Mouse (Mus musculus) common myeloid progenitor, adult 5-6 weeks (primary cell): ENCODE data around the gene Bmpr1b. TPM values are rescaled to one million over a fixed set of nuclear protein-coding genes. Genes with fewer than 3 reads are reported as not detected.
A peak's percentile ranks its signal among the peaks of the same experiment; 100 is the strongest.
"Not testable (repeated sequence)": the region's sequence is repeated elsewhere in the genome, so short reads cannot be mapped to it uniquely, and the experiment has no call there.

ENCODE experiments used
- ATAC-seq: replicated peaks from 2 replicates; pipeline ENCODE4 v1.8.0; 2016; ENCODE audit warnings: low read depth, mild to moderate bottlenecking, moderate TSS enrichment, inconsistent platforms; ENCODE audit not compliant: poor library complexity, severe bottlenecking
- total RNA-seq: library from RNA; stranded (forward); fragments of 200-1000, 187-1606 nt; gene quantifications from 2 replicates; pipeline ENCODE4 v1.2.3, GENCODE M21; 2017

Bmpr1b gene
- total RNA-seq: not detected in 2 replicates

- ATAC-seq: peak; percentile 33
These were observed at the start of gene Bmpr1b for GRCm38 (mm10) chr3:142168863-142169521. TSS of gene Bmpr1b (minus strand) at chr3:142169425.

DNA sequence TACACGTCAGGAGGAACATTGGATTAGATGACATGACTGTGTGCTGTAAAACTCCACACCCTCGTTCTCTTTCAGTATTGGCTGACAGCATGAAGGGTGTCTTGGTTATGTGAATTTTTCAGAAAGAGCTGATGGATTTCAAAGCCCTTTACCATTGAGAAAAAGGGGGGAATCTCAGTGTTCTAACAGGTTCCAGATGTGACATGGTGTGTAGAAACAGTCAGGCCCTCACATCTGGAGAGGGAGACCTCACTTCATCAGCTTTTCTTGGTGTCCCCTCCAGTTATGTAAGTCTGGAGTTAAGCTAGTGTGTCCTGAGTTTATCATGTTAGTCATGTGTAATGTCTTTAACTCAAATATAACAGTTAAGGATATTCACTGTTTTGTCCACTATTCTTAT is 43.6 kb upstream of the Bmpr1b start:
- no peak for ATAC-seq

DNA sequence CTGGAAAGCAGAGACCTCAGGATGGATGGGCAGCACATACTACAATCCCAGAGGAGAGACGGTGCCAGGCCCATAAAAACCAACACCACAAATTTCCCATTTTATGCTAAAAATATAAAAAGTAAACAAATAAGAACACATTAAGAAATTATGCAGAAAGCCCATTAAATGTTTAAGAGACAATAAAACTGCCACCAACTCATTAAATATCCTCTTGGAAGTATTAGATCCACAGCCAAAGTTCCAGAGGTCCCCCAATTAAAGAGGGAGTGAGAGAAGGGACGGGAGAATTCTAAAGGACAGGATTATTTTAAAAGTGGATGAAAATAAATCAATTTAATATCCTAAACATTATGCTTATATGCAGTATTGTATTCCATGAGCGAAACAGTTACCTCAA is 43.0 kb upstream of the Bmpr1b start:
- ATAC-seq: no peak

- ATAC-seq: no peak
These were observed 40.8 kb upstream of the Bmpr1b start for GRCm38 (mm10) chr3:142209981-142210380.

- no peak for ATAC-seq
These were observed 39.8 kb upstream of the Bmpr1b start for GRCm38 (mm10) chr3:142209057-142209456.

DNA sequence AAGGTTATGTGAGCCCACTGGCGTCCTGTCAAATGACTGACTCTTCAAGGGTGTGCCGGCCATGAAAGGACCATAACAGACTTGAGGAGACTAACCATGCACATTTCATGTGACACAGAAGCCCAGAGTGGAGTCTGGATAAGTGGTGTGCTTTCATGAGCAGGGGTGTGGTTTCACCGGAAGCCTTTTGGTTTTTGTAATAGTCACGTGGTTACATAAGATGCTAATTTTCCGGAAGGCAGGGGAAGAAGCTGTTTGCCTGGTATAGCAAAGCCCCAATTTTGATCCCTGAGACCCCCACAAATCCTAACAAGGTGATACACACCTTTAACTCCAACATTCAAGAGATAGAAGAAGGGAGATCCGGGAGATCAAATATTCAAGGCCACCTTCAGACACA is 38.3 kb upstream of the Bmpr1b start:
- 0 out of 2 replicates have a peak, but pooled peaks have one; percentile 25 for ATAC-seq

GRCm38 (mm10) chr3:142206316-142206715 is 37.1 kb upstream of the Bmpr1b start:
- no peak for ATAC-seq

- no peak for ATAC-seq
These were observed 26.9 kb upstream of the Bmpr1b start for GRCm38 (mm10) chr3:142196142-142196541.

DNA sequence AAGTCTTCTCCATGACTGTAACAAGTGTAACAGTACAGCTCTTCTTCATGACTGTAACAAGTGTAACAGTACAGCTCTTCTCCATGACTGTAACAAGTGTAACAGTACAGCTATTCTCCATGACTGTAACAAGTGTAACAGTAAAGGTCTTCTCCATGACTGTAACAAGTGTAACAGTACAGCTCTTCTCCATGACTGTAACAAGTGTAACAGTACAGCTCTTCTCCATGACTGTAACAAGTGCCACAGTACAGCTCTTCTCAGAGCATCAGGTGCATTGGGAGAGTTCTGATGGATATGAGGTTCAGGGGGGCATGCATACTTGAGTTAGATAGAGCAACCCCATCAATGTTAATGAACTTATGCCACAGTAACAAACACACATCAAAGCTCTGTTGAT is 22.4 kb upstream of the Bmpr1b start:
- not testable (repeated sequence) for ATAC-seq

DNA sequence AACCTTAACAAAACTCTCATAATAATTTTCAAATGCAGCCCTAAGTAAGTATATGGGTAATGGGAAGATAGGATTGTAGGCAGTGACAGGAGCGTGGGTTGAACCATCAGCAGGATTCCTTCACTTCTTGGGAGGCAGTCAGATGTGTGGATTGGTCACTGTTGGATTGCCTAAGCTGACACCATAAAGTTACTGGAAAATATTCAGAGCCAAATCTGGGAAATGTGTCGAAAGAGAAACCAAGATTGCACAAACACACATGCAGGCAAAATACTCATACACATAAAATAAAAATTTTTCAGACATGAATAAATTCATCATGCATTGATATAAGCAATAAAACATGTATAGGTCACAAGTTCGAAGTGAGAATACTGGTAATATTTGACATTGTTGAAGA is 17.3 kb upstream of the Bmpr1b start:
- ATAC-seq: no peak

DNA sequence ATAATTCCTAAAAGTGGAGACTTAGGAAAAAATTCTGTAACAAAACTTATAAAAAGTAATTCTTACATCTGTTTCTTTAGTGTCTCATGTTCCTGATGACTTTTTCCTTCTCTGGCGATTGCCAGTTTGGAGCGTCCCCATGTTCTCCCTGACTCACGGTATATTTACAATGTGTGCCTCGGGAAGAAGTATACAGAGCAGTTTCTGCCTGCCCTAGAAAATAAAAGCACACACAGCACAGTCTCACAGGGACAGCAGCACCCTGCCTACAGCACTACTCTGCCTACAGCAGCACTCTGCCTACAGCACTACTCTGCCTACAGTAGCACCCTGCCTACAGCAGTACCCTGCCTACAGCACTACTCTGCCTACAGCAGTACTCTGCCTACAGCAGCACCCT is 4.8 kb upstream of the Bmpr1b start:
- no peak for ATAC-seq

GRCm38 (mm10) chr3:142168251-142168862 is 868 bp downstream of the Bmpr1b start:
- ATAC-seq: 0 out of 2 replicates have a peak, but pooled peaks have one; percentile 5

GRCm38 (mm10) chr3:142164981-142165380 is 4.2 kb downstream of the Bmpr1b start:
- ATAC-seq: peak; percentile 60

DNA sequence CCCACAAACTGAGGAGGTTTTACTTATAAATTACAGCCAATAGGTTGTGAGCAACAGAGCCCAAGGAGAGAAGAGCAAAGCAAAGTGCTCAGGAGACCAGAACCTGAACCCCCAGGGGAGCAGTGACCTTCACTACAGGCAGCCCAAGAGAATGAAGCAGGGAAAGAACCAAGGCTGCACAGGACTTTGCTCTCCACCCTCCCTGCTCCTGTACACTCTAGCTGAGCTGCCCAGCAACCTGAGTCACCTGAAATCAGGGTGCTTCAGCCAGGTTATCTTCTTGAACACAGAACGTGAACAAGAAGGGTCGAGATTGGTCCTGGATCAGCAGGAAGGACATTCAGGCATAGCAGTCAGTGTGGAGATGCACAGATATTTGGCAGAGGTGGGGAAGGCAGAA is 5.3 kb downstream of the Bmpr1b start:
- ATAC-seq: no peak

DNA sequence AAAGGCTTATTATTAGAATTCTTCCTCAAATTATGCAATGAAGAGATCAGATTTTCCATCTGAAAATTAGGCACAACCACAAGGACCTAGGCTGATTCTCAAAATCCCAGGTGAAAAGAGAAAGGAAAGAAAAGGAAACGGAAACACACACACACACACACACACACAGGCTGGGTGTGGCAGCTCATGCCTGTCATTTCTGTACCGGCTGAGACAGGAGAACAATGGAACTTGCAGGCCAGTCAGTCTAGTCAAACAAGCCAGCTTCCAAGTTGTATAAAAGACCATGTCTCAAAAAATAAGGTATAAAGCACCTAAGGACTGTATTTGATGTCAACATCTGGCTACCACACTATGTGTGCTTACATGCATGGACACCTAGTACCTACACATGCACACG is 7.8 kb downstream of the Bmpr1b start:
- ATAC-seq: no peak

DNA sequence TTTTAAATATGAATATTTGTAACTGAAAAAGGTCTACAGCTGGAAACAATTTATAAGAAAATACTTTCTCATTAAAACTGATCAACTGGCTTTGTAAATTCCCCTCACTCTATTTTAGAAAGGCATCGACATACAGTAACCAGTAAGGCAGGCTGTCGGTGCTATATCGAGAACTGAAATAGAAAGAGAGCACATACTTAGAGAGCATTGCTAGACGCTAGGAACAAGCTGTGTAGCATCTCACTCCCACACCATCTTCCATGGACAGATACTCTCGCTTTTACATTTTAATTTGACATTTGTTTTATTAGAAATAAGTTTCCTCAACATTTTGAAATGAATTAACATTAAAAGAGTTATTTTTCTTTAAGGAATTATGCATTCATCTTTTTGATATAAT is 17.2 kb downstream of the Bmpr1b start:
- no peak for ATAC-seq

DNA sequence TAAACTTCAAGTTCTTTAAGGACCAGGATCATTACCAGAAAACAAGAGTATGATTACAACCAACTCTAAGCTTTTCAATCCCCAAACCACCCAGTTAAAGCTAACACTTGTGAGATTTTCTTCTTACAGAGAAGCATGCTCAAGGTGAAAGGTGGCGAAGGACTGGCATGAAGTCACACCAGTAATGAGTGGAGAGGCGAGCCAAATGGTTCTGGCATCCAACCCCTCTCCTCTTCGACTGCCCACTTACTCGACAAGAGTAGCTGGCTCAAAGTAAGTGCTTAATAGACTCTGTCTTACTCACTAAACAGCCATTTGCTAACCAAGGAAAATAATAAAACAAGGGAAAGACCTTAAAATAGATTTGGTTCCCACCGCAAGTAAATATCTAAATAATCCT is 30.4 kb downstream of the Bmpr1b start:
- no peak for ATAC-seq

- no peak for ATAC-seq
These were observed 42.8 kb downstream of the Bmpr1b start for GRCm38 (mm10) chr3:142126379-142126778.

DNA sequence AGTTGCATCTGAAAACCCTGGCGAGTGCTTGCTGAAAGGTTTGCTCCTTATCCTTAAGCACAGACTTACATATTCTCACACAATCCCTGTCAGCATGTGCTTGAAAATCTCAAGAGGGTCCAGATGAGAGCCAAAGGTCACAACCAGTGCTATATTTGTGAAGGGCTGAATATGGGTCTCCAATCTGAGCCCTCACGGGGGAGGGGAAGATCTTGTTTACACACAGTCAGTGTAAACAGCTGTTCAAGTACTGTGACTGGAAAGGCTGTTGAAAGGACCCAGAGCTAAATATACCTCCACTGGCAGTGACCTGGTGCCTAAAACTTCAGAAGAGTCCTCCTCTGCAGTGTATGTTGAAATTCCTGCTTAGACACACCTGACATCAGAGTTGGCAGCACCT is 43.7 kb downstream of the Bmpr1b start:
- ATAC-seq: no peak

- ATAC-seq: no peak
These were observed 45.0 kb downstream of the Bmpr1b start for GRCm38 (mm10) chr3:142124255-142124654.

GRCm38 (mm10) chr3:142122376-142122775 is 46.8 kb downstream of the Bmpr1b start:
- ATAC-seq: no peak

- ATAC-seq: no peak
These were observed 48.4 kb downstream of the Bmpr1b start for GRCm38 (mm10) chr3:142120795-142121194.
